Mouse (Mus musculus) fibroblast of lung, adult 2 months (primary cell): Measurements from ENCODE around the gene Mgmt.

Experiments used
- DNase-seq: peaks from one replicate; pipeline ENCODE4 v3.0.0-alpha.2; 2011; ENCODE audit warnings: low read depth

The Mgmt gene

DNA sequence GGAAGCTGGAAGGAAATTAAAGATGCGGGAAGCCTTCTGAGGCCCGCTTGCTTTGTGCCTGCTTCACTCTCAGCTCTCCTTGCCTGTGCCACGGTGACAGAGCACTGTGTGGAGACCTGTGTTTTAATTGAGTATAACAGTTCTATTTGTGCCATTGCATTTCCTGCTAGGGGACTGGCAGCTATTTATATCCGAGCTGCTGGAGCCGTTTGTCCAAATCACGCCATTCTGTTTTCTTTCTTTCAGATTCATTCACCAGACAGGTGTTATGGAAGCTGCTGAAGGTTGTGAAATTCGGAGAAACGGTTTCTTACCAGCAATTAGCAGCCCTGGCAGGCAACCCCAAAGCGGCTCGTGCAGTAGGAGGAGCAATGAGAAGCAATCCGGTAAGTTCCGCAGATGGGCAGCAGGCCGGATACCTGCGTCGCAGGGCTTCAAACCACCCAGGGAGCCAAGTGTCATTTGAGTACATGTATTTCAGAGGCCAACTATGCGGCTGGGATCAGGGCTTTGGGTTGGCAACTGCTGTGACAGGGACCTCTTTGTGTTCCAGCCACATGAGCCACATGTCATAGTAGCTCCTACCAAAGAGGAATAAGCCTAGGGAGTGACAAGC is 226.9 kb downstream of the Mgmt start:
- DNase-seq, result no peak

DNA sequence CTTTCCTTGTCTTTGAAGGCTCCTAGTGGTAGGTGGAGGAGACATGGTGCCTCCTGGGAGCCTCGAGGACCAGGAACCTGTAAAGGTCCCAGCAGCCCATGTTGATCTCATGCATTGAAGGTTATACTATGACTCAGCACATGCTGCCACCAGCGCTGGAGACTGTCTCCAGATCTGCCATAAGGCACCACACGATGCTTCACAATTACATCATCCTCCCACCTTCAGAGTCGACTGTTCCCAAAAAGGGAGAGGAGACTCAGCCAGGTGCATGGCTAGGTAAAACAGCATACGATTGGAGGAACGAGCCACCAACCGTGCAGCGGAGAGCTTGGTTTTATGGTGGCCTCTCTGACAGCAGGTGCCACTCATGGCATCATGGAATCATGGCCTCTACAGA is 234.3 kb downstream of the Mgmt start:
- no peak for DNase-seq

DNA sequence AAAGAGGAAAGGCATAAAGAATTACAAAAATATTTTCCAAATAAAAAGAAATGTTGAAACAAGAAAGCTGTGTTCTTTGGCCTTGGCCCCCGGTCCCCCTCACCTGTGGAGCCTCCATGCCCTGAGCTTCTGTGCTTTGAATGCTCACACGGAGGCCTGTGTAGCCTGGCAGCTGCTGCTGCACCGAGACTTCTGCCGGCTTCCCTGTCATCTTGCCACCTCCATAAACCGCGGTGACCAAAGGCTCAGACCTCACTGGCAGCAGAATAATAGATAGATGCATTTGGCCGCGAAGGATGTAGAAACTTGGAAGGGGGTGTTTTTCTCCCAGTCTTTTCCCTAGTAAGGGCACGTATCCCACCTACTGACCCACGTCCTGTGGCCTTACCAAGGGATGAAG is 235.8 kb downstream of the Mgmt start:
- no peak for DNase-seq

DNA sequence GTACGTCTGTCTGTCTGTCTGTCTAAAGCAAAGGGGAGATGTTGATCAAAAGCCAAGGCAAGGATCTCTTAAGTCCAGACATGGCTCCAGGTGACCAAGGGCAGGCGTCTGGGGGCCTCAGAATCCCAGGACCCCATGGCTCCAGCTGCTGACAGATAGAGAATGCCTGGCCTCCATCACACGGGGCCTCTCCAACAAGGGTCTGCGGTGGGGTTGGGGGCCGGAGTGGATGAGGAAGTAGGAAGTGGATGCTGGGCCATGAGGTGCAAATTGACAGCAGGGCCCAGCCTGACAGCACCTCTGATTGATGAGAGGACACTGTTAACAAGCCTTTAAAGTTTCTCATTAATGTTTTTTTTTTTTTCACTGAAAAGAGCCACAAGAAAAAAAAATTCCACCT is 237.5 kb downstream of the Mgmt start:
- DNase-seq, result no peak

DNA sequence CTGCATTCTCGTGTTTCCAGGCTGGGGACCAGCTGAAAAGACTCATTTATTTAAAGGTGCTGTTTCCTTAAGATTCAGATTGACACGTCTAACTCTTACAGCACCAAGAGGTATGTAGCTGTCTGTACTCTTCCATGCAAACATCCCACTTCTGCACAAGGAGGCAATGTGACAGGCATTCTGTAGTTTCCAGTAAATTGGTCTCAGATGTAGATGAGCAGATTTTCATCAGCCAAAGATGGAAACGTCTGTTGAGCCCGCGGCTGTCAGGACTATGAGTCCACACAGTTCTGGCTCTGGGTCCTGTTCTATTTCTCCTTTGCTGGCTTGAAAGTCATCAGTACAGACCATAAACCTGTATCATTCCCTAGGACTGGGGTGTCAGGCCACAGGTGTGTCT is 243.7 kb downstream of the Mgmt start:
- no peak for DNase-seq

DNA sequence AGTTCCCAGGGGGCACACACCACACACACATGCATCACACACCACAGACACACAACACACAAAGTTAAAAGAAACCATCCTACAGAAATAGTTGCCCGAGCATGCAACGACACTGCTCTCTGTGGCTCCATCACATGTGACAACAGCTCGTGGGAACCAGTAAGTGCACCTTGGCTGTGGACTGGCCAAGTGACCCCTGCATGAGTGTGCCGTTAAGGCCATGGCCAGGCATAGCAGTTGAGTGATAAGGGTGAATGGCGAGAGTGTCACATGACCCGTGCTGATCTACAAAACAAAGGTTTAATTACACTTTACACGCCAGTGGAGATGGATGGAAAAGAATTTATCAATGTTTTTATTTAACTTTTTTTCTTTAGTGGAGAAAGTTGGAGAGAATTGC is 245.9 kb downstream of the Mgmt start:
- DNase-seq, result no peak

DNA sequence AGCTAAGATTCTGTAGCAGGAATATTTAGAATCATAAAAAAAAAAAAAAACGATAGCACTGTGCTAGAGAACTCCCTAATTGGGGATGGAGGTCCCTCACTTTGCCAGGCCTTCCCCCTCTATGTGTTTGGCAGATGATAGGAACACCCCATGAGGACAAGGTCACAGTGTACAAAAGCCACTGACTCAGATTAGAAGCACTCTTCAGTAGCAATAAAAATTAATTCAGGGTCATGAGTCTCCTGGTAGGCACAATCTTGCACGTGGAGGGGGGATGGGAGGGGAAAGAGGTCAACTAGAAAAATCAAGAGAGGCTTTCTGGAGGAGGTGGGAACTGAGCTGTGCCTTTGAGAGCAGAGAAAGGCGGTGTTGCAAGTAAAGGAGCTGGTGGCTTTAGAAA is 247.0 kb downstream of the Mgmt start:
- no peak for DNase-seq

DNA sequence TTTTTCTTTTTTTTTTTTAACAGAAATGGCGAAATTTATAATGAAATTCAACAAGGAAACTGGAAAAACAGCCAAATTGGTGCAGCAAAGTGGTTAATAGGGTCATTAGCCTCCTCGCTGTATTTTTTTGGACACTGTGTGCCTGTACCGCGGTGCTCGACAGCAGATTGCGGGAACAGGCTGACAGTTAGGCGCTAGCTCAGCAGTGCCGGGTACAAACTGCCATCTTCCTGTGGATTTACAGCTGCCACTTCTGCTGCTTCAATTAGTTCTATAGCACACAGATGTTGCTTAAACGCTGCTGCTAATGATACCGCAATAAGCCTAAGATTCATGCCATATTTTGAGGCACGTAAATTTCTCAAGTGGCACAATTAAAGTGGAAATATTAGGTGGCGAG is 252.7 kb downstream of the Mgmt start:
- DNase-seq, result no peak

DNA sequence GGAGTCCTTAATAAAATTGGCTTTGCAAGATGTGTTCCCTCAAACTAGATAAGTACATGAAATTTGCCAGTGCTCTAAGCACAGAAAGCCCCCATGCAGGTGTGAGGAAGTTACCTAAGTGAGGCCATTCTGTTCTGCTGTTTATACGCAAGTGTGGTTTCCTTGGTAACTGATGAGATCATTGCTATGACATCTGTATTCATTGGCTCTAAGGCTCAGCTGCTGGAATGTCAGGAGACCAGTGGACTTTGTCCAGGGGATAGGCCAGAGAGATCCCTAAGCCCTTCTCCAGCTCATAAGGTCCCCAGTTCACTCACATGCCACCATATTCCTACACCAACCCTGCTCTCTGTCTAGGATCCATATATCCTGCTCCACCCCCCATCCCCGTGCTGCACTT is 257.4 kb downstream of the Mgmt start:
- DNase-seq, result no peak

DNA sequence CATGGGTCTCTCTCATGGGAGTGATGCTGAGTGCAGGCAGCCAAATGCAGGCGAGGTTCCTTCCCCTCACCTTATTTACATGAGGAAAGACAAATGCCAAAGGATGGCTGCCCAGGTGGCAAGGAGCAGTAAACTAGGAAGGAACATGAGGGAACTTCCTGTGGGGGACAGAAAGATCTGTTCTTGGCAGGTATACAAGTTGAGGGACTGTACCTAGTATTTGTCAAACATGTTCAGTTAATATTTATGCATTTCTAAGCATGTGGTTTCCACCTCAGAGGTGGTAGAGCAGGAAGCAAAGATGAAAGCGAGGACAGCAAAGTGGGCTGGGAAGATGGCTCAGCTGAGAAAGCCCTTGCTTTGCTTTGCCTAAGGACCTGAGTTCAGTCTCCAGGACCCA is 260.2 kb downstream of the Mgmt start:
- no peak for DNase-seq

DNA sequence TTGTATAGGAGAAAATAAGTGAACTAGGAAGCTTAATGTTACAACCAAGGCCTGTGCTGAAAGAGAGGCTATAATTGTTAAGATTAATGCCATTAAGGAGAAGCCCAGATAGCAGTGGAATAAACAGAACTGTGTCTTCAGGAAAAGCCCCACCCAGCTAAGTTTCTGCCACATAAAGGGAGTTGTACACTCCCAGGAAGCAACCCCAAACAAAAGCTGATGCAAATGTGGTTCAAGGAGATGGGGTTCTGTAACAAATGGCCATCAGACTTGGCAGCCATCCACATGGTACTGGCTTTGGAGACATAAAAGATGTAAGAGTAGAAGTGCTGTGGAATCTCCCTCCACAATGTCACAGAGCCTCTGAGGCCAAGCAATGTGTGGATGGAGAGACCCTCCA is 264.7 kb downstream of the Mgmt start:
- no peak for DNase-seq

DNA sequence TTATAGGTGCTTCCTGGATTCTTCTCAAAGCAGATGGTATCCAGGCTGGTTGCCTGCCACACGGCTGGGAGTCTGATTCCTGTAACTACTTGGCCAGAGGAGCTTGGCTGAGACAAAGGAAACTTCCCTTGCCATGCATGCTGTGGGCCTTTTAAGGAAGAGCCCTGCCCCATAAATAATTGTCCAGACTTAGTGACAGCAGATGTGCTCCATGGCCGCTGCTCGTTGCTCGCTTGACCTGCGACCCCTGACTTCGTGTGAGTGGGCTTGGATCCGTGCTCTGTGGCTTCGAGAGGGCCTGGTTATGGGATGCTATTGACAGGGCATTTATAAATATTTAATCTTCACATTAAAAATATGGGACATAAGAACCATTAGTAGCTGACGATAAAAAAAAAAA is 277.9 kb downstream of the Mgmt start:
- DNase-seq, result no peak
